Mouse (Mus musculus): ENCODE results near the gene Msl1. TPM values are rescaled to one million over a fixed set of nuclear protein-coding genes. Genes with fewer than 3 reads are reported as not detected.

The Msl1 gene
- polyA plus RNA-seq, 1 experiment from 2014 or later: 22.3 TPM

DNA sequence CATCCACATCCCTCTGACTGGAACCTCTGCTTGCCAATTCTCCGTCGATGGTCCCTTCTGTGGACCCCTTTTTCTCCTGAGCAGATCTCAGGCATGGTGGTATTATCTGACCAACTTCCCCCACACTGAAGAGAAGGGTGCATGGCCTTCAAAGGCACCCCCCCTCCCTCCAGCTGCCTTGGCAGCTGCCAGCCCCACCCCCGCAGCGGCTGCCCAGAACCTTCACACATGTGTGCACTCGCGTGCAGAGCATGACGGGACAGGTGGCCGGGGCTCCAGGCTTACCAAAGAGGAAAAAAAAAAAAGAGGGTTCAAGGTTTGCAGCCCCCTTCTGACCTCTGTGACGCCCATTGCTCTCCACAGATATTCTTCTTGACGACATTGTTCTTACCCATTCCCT is 44.6 kb downstream of the Msl1 start:
- Histone ChIP-seq H3K4me1 (ENCODE audit: control insufficient read depth, insufficient read depth, low read length) (peaks cover 18% of the 10 kb centered on the region), H3K9ac (replicated peaks; ENCODE audit: low read depth, low read length) (no peak overlapping the region), H3K9me3 (ENCODE audit: control insufficient read depth, low read depth, low read length) (no peaks in the 10 kb centered on the region), H3K36me3 (ENCODE audit: control insufficient read depth, insufficient read depth, low read length) (no peaks in the 10 kb centered on the region), H3K4me2 (replicated peaks; ENCODE audit: low read depth, low read length) (no peak overlapping the region; the same call in 1 of the 2 replicates), H3K4me3 (ENCODE audit: low read depth, low read length) (no peak overlapping the region), H3K27ac (ENCODE audit: low read length) (no peak overlapping the region; the same call in 1 of the 2 replicates), H3K27me3 (ENCODE audit: control insufficient read depth, insufficient read depth, low read length) (peaks cover 4% of the 10 kb centered on the region; the same call in 1 of the 2 replicates)
- ATAC-seq (ENCODE audit: insufficient number of reproducible peaks, insufficient read depth, low FRiP score, low read depth): no peak
- WGBS: 59% methylated on average over 10 of the region's 10 CpGs

DNA sequence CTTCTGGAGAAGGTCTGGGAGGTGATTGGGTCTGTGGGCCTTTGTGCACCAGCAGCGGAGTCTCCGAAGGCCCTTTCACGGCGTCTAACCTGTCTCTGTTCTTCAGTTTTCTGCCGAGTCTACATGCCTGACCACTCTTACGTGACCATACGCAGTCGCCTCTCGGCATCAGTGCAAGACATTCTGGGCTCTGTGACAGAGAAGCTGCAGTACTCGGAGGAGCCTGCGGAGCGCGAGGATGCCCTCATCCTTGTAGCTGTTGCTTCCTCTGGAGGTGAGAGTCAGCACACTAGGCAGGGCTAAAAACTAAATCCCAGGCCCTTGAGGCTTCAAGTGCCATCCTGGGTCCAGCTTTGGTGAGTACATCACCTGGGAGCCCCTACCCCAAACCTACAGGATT is 50.7 kb downstream of the Msl1 start:
- Histone ChIP-seq H3K27me3 (ENCODE audit: control insufficient read depth, insufficient read depth, low read length) (no peaks in the 10 kb centered on the region), H3K4me3 (ENCODE audit: low read depth, low read length) (no peak overlapping the region), H3K27ac (ENCODE audit: low read length) (no peak overlapping the region), H3K36me3 (ENCODE audit: control insufficient read depth, insufficient read depth, low read length) (no peaks in the 10 kb centered on the region), H3K4me1 (ENCODE audit: control insufficient read depth, insufficient read depth, low read length) (peaks cover 13% of the 10 kb centered on the region; the same call in 1 of the 2 replicates), H3K4me2 (replicated peaks; ENCODE audit: low read depth, low read length) (no peak overlapping the region), H3K9ac (replicated peaks; ENCODE audit: low read depth, low read length) (no peak overlapping the region), H3K9me3 (ENCODE audit: control insufficient read depth, low read depth, low read length) (no peaks in the 10 kb centered on the region)
- 59% methylated on average over 13 of the region's 13 CpGs for WGBS
- ATAC-seq (ENCODE audit: insufficient number of reproducible peaks, insufficient read depth, low FRiP score, low read depth): no peak

DNA sequence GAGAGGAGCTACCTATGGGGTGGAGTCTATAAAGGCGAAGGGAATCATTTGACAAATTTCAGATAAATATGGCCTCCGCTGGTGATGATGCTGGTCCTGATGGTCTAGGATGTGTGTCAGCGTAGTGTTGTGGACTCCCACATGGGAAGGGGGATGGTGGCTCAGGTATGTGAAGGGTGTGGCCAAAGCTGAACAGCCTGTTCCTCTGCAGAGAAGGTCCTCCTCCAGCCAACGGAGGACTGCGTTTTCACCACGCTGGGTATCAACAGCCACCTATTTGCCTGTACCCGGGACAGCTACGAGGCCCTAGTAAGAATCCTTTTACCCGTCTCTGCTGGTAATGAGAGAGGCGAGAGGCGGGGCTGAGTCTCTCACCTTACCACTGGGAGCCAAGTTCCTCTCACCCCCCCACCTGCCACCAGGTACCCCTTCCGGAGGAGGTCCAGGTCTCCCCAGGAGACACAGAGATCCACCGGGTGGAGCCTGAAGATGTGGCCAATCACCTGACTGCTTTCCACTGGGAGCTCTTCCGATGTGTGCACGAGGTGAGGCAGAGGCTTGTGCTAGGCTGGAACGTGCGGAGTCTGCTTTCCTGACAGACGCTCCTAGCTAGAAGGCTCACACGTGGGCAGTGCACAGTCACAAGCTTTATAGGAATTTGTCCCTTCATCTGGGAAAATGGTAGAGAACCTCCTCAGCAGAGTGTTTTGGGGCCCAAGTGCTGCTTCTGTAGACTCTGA is 51.7 kb downstream of the Msl1 start:
- no peak overlapping the region for H3K27ac ChIP-seq (ENCODE audit: low read length)
- 55% methylated on average over 19 of the region's 19 CpGs for WGBS
- H3K4me2 ChIP-seq (replicated peaks; ENCODE audit: low read depth, low read length): no peak overlapping the region
- H3K9ac ChIP-seq (replicated peaks; ENCODE audit: low read depth, low read length): no peak overlapping the region
- H3K9me3 ChIP-seq (ENCODE audit: control insufficient read depth, low read depth, low read length): no peaks in the 10 kb centered on the region
- no peak overlapping the region for H3K4me3 ChIP-seq (ENCODE audit: low read depth, low read length)
- no peaks in the 10 kb centered on the region for H3K36me3 ChIP-seq (ENCODE audit: control insufficient read depth, insufficient read depth, low read length)
- no peak for ATAC-seq (ENCODE audit: insufficient number of reproducible peaks, insufficient read depth, low FRiP score, low read depth)
- peaks cover 13% of the 10 kb centered on the region; the same call in 1 of the 2 replicates for H3K4me1 ChIP-seq (ENCODE audit: control insufficient read depth, insufficient read depth, low read length)
- no peaks in the 10 kb centered on the region for H3K27me3 ChIP-seq (ENCODE audit: control insufficient read depth, insufficient read depth, low read length)

DNA sequence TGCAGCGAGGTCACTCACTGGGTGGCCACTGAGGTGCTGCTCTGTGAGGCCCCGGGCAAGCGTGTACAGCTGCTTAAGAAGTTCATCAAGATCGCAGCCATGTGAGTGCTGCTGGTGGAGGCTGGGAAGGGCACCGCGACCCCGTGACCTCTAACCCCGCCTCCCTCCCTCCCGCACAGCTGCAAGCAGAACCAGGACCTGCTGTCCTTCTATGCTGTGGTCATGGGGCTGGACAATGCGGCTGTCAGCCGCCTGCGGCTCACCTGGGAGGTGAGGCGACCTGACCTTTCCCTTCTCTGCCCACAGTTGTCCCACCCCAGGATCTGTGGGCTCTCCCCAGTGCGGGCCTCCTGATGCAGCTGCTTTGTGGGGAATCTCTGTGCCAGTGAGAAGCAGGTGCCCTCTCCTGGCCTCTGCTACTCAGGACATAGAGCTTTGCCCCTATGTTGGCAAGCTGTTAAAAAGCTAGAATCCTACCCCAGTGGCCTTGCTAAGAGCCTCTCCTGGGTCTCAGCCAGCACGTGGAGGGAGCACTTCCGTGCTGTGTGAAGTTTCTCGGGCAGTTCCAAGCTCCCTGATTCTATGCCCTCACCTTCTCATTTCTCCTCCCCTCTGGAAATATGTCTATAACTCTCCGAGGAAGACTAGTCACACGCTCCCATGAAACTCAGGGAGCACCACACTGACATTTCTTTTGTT is 54.0 kb downstream of the Msl1 start:
- ATAC-seq (ENCODE audit: insufficient number of reproducible peaks, insufficient read depth, low FRiP score, low read depth): no peak
- H3K4me3 ChIP-seq (ENCODE audit: low read depth, low read length): no peak overlapping the region
- peaks cover 13% of the 10 kb centered on the region; the same call in 1 of the 2 replicates for H3K4me1 ChIP-seq (ENCODE audit: control insufficient read depth, insufficient read depth, low read length)
- H3K27ac ChIP-seq (ENCODE audit: low read length): no peak overlapping the region
- no peak overlapping the region for H3K9ac ChIP-seq (replicated peaks; ENCODE audit: low read depth, low read length)
- H3K9me3 ChIP-seq (ENCODE audit: control insufficient read depth, low read depth, low read length): no peaks in the 10 kb centered on the region
- no peaks in the 10 kb centered on the region for H3K36me3 ChIP-seq (ENCODE audit: control insufficient read depth, insufficient read depth, low read length)
- WGBS: 14% methylated on average over 19 of the region's 19 CpGs
- H3K27me3 ChIP-seq (ENCODE audit: control insufficient read depth, insufficient read depth, low read length): no peaks in the 10 kb centered on the region
- peak overlapping the region; percentile 10; the same call in 1 of the 2 replicates for H3K4me2 ChIP-seq (replicated peaks; ENCODE audit: low read depth, low read length)

DNA sequence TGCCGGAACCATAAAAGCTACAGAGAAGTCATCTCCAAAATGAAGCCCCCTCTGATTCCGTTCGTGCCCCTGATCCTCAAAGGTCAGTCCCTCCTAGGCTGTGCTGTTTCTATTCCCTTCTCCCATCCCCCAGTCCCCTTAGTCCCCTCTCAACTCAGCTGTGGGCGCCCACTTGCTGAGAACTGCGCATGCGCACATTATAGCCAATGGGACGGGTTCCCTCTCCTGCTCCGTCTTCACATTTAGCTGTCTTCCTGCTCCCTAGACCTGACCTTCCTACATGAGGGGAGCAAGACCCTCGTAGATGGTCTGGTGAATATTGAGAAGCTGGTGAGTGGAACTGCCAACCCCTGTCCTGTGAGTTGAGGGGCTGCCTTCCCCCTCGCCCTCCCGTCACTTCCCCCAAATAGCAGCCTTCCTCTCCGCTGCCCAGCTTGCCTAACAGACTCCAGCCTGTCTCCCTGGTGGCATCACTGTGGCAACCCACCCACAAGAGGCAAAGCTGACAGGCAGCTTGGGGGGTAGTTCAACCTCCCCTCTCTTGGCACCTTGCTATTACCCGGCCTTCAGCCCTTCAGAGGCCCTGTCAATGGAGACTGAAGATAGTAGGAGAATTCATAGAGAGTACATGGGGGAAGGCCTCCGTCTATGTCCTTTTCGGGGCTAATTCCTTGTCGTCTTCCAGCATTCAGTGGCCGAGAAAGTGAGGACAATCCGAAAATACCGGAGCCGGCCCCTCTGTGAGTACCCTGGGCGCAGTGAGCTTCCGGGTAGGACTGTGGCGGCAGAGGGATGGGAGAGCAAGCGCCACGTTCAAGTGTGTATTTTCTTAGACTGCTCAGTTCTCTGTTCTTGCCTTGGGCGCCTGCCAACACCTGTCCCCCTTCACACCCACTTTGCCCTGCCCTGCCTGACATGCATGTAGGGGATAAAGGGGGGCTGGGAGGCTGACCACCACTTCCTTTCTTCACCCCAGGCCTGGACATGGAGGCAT is 55.1 kb downstream of the Msl1 start:
- no peak for ATAC-seq (ENCODE audit: insufficient number of reproducible peaks, insufficient read depth, low FRiP score, low read depth)
- Histone ChIP-seq H3K4me1 (ENCODE audit: control insufficient read depth, insufficient read depth, low read length) (peaks cover 13% of the 10 kb centered on the region; the same call in 1 of the 2 replicates), H3K9me3 (ENCODE audit: control insufficient read depth, low read depth, low read length) (no peaks in the 10 kb centered on the region), H3K4me2 (replicated peaks; ENCODE audit: low read depth, low read length) (no peak overlapping the region), H3K9ac (replicated peaks; ENCODE audit: low read depth, low read length) (no peak overlapping the region), H3K27ac (ENCODE audit: low read length) (no peak overlapping the region), H3K36me3 (ENCODE audit: control insufficient read depth, insufficient read depth, low read length) (no peaks in the 10 kb centered on the region), H3K4me3 (ENCODE audit: low read depth, low read length) (no peak overlapping the region), H3K27me3 (ENCODE audit: control insufficient read depth, insufficient read depth, low read length) (no peaks in the 10 kb centered on the region)
- 65% methylated on average over 26 of the region's 26 CpGs for WGBS

DNA sequence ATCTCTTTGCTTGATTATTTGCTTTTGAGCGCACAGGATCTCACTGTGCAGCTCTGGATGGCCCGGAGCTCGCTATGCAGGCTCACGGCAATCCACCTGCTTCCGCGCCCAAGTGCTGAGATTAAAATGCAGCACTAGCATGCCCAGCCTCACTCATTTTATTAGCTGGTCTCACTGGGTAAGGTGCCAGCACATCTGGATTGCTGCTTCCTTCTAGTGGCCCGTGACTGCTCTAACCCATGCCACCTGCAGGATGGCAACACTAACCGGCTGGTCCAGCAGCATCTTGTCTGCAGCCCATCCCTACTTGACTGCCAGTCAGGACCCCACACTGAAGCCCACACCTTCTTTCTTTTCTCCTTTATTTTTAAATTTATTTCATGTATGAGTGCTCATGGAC is 58.8 kb downstream of the Msl1 start:
- Histone ChIP-seq H3K27me3 (ENCODE audit: control insufficient read depth, insufficient read depth, low read length) (no peaks in the 10 kb centered on the region), H3K4me3 (ENCODE audit: low read depth, low read length) (no peak overlapping the region), H3K36me3 (ENCODE audit: control insufficient read depth, insufficient read depth, low read length) (no peaks in the 10 kb centered on the region), H3K9me3 (ENCODE audit: control insufficient read depth, low read depth, low read length) (no peaks in the 10 kb centered on the region), H3K27ac (ENCODE audit: low read length) (no peak overlapping the region), H3K4me1 (ENCODE audit: control insufficient read depth, insufficient read depth, low read length) (peaks cover 10% of the 10 kb centered on the region; the same call in 1 of the 2 replicates), H3K9ac (replicated peaks; ENCODE audit: low read depth, low read length) (no peak overlapping the region), H3K4me2 (replicated peaks; ENCODE audit: low read depth, low read length) (no peak overlapping the region)
- WGBS: 87% methylated on average over 8 of the region's 8 CpGs
- no peak for ATAC-seq (ENCODE audit: insufficient number of reproducible peaks, insufficient read depth, low FRiP score, low read depth)

DNA sequence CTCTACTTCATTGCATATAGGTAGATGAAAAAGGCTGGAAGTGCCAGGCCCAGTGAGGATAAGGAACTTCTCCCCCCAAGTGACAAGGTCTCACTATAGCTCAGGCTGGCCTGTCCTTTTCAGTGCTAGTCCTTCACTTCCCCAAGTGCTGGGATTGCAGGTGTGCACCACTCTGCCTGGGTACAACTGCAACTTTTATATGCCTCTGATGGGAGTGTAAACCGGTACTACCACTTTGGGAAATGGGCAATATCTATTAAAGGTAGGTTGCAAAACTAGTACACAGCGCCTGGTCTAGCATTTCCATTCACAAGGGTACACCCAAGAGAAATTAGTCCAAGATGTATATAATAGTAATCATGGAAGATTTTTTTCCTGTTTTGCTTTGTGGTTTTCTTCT is 59.3 kb downstream of the Msl1 start:
- H3K9ac ChIP-seq (replicated peaks; ENCODE audit: low read depth, low read length): no peak overlapping the region
- no peak for ATAC-seq (ENCODE audit: insufficient number of reproducible peaks, insufficient read depth, low FRiP score, low read depth)
- no peak overlapping the region for H3K4me3 ChIP-seq (ENCODE audit: low read depth, low read length)
- WGBS: 94% methylated on average over 2 of the region's 2 CpGs
- peaks cover 5% of the 10 kb centered on the region; the same call in 1 of the 2 replicates for H3K4me1 ChIP-seq (ENCODE audit: control insufficient read depth, insufficient read depth, low read length)
- H3K9me3 ChIP-seq (ENCODE audit: control insufficient read depth, low read depth, low read length): no peaks in the 10 kb centered on the region
- H3K27me3 ChIP-seq (ENCODE audit: control insufficient read depth, insufficient read depth, low read length): no peaks in the 10 kb centered on the region
- no peak overlapping the region for H3K27ac ChIP-seq (ENCODE audit: low read length)
- no peak overlapping the region for H3K4me2 ChIP-seq (replicated peaks; ENCODE audit: low read depth, low read length)
- H3K36me3 ChIP-seq (ENCODE audit: control insufficient read depth, insufficient read depth, low read length): no peaks in the 10 kb centered on the region
